Mouse (Mus musculus): ENCODE measurements around the gene Xylt1. TPM values are rescaled to one million over a fixed set of nuclear protein-coding genes. Genes with fewer than 3 reads are reported as not detected.

The Xylt1 gene
- polyA plus RNA-seq, 1 experiment from 2014 or later: 2.9 TPM

- Histone ChIP-seq H3K36me3 (ENCODE audit: control insufficient read depth, insufficient read depth, low read length) (no peaks in the 10 kb centered on the region), H3K4me1 (ENCODE audit: control insufficient read depth, insufficient read depth, low read depth, low read length) (peaks cover 5% of the 10 kb centered on the region), H3K9me3 (ENCODE audit: control insufficient read depth, low read length) (no peaks in the 10 kb centered on the region), H3K9ac (ENCODE audit: low read depth, low read length) (no peak overlapping the region), H3K4me2 (ENCODE audit: low read length) (no peak overlapping the region), H3K27ac (ENCODE audit: low read depth, low read length) (peak overlapping the region; percentile 50; the same call in 1 of the 2 replicates), H3K27me3 (replicated peaks; ENCODE audit: control insufficient read depth, insufficient read depth, low read length) (no peaks in the 10 kb centered on the region), H3K4me3 (ENCODE audit: low read length) (no peak overlapping the region)
- 44% methylated on average over 5 of the region's 5 CpGs for WGBS
- ATAC-seq: peak; percentile 44
Measured at GRCm38 (mm10) chr7:117585164-117585563, 204.4 kb downstream of the Xylt1 start.

DNA sequence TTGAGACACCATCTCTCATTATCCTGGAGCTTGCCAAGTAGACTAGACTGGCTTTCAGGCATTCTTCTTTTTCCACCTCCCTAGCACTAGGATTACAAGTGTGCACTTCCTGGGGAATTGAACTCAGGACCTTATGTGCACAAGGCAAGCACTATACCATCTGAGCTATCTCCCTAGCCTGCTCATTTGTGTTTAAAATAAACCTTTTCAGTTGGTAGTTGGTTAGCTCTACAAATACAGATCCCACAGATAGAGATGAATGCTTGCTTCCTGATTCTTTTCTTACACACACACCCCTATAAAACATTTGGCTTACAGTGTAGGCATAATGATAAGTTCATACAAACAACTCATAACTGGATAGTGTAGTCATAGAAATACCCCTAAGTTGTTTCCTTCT, 206.0 kb downstream of the Xylt1 start:
- Histone ChIP-seq H3K4me3 (ENCODE audit: low read length) (no peak overlapping the region), H3K9me3 (ENCODE audit: control insufficient read depth, low read length) (no peaks in the 10 kb centered on the region), H3K9ac (ENCODE audit: low read depth, low read length) (no peak overlapping the region), H3K4me1 (ENCODE audit: control insufficient read depth, insufficient read depth, low read depth, low read length) (peaks cover 5% of the 10 kb centered on the region), H3K4me2 (ENCODE audit: low read length) (no peak overlapping the region), H3K36me3 (ENCODE audit: control insufficient read depth, insufficient read depth, low read length) (no peaks in the 10 kb centered on the region), H3K27me3 (replicated peaks; ENCODE audit: control insufficient read depth, insufficient read depth, low read length) (no peaks in the 10 kb centered on the region), H3K27ac (ENCODE audit: low read depth, low read length) (no peak overlapping the region)
- ATAC-seq: no peak

- ATAC-seq: peak; percentile 72
- Histone ChIP-seq H3K4me3 (ENCODE audit: low read length) (no peak overlapping the region), H3K4me1 (ENCODE audit: control insufficient read depth, insufficient read depth, low read depth, low read length) (peaks cover 5% of the 10 kb centered on the region), H3K36me3 (ENCODE audit: control insufficient read depth, insufficient read depth, low read length) (no peaks in the 10 kb centered on the region), H3K9ac (ENCODE audit: low read depth, low read length) (no peak overlapping the region), H3K9me3 (ENCODE audit: control insufficient read depth, low read length) (no peaks in the 10 kb centered on the region), H3K27me3 (replicated peaks; ENCODE audit: control insufficient read depth, insufficient read depth, low read length) (no peaks in the 10 kb centered on the region), H3K4me2 (ENCODE audit: low read length) (no peak overlapping the region), H3K27ac (ENCODE audit: low read depth, low read length) (peak overlapping the region; percentile 57; the same call in 1 of the 2 replicates)
- WGBS: 73% methylated on average over 6 of the region's 6 CpGs
Measured at GRCm38 (mm10) chr7:117587234-117587929, 206.6 kb downstream of the Xylt1 start.

DNA sequence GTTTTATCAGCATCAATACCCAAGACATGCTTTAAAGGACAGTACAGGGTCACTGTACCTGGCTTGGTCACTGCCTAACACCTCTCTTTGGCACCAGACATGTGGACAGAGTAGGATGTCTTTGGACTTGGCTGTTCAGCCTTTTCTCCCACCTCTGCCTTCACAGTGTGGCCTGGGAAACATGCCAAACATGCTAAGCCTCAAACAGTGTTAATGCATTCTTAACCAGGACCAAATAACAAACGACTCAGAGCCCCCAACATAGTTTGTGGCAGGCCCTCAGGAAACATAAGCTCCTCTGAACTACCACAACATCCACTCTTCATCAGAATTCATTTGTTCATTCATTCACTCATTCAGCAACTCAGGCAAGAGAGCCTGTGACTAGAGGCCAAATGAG, 207.6 kb downstream of the Xylt1 start:
- WGBS: 26% methylated on average over 1 of the region's 1 CpGs
- ATAC-seq: no peak
- no peak overlapping the region for H3K27ac ChIP-seq (ENCODE audit: low read depth, low read length)

GRCm38 (mm10) chr7:117589359-117589758, 208.6 kb downstream of the Xylt1 start:
- no peak for ATAC-seq
- no peaks in the 10 kb centered on the region for H3K9me3 ChIP-seq (ENCODE audit: control insufficient read depth, low read length)
- peaks cover 5% of the 10 kb centered on the region for H3K4me1 ChIP-seq (ENCODE audit: control insufficient read depth, insufficient read depth, low read depth, low read length)
- H3K27me3 ChIP-seq (replicated peaks; ENCODE audit: control insufficient read depth, insufficient read depth, low read length): no peaks in the 10 kb centered on the region
- H3K27ac ChIP-seq (ENCODE audit: low read depth, low read length): no peak overlapping the region
- no peak overlapping the region for H3K4me3 ChIP-seq (ENCODE audit: low read length)
- no peaks in the 10 kb centered on the region for H3K36me3 ChIP-seq (ENCODE audit: control insufficient read depth, insufficient read depth, low read length)
- H3K4me2 ChIP-seq (ENCODE audit: low read length): no peak overlapping the region
- 72% methylated on average over 2 of the region's 2 CpGs for WGBS
- H3K9ac ChIP-seq (ENCODE audit: low read depth, low read length): no peak overlapping the region

More for the DNA sequence above, 207.6 kb downstream of the Xylt1 start:
- Histone ChIP-seq H3K4me2 (ENCODE audit: low read length) (no peak overlapping the region), H3K9me3 (ENCODE audit: control insufficient read depth, low read length) (no peaks in the 10 kb centered on the region), H3K9ac (ENCODE audit: low read depth, low read length) (no peak overlapping the region), H3K4me3 (ENCODE audit: low read length) (no peak overlapping the region), H3K4me1 (ENCODE audit: control insufficient read depth, insufficient read depth, low read depth, low read length) (peaks cover 5% of the 10 kb centered on the region), H3K27me3 (replicated peaks; ENCODE audit: control insufficient read depth, insufficient read depth, low read length) (no peaks in the 10 kb centered on the region), H3K36me3 (ENCODE audit: control insufficient read depth, insufficient read depth, low read length) (no peaks in the 10 kb centered on the region)

DNA sequence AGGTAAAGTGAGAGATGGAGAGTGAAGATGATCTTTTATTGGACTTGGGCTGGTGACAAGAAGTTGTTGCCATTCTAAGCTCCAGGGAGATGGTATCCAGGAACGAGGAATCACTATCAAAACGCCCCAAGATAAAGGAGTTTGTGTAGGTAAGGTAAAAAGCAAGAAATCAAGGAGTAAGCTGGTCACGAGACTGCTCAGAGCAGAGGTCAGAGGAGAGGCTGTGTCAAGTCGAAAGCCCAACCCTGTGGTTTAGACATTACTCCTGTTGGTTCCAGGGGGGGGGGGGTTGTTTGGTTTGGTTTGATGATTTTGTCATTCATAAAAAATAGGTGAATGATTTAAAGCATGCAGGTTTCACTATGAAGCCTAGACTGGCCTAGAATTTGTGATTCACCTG, 209.0 kb downstream of the Xylt1 start:
- Histone ChIP-seq H3K36me3 (ENCODE audit: control insufficient read depth, insufficient read depth, low read length) (no peaks in the 10 kb centered on the region), H3K4me1 (ENCODE audit: control insufficient read depth, insufficient read depth, low read depth, low read length) (peaks cover 3% of the 10 kb centered on the region; the same call in 1 of the 2 replicates), H3K9me3 (ENCODE audit: control insufficient read depth, low read length) (no peaks in the 10 kb centered on the region), H3K27me3 (replicated peaks; ENCODE audit: control insufficient read depth, insufficient read depth, low read length) (no peaks in the 10 kb centered on the region), H3K4me3 (ENCODE audit: low read length) (no peak overlapping the region), H3K4me2 (ENCODE audit: low read length) (no peak overlapping the region), H3K9ac (ENCODE audit: low read depth, low read length) (no peak overlapping the region), H3K27ac (ENCODE audit: low read depth, low read length) (no peak overlapping the region)
- WGBS: 69% methylated on average over 4 of the region's 4 CpGs
- ATAC-seq: no peak

DNA sequence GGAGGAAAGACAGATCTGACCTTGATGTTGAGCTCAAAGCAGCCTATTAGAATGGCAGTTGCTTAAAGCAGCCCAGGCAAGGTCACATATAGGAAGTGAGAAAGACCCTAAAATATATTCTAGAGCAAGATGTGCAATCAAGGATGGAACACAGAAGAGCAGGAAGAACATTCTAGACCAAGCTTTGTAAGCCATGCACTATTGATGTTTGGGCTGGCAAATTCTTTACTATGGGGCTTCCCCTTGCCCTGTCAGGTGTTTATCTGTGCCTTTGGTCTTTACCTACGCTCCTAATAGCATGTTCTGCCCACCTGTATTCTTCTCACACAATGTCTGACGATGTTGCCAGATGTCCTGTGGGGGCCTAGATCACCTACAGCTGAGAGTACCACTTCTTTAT, 213.4 kb downstream of the Xylt1 start:
- Histone ChIP-seq H3K9ac (ENCODE audit: low read depth, low read length) (no peak overlapping the region), H3K27me3 (replicated peaks; ENCODE audit: control insufficient read depth, insufficient read depth, low read length) (no peaks in the 10 kb centered on the region), H3K4me2 (ENCODE audit: low read length) (no peak overlapping the region), H3K36me3 (ENCODE audit: control insufficient read depth, insufficient read depth, low read length) (no peaks in the 10 kb centered on the region), H3K9me3 (ENCODE audit: control insufficient read depth, low read length) (no peaks in the 10 kb centered on the region), H3K4me1 (ENCODE audit: control insufficient read depth, insufficient read depth, low read depth, low read length) (no peaks in the 10 kb centered on the region), H3K4me3 (ENCODE audit: low read length) (no peak overlapping the region), H3K27ac (ENCODE audit: low read depth, low read length) (no peak overlapping the region)
- 90% methylated on average over 2 of the region's 2 CpGs for WGBS
- ATAC-seq: no peak

DNA sequence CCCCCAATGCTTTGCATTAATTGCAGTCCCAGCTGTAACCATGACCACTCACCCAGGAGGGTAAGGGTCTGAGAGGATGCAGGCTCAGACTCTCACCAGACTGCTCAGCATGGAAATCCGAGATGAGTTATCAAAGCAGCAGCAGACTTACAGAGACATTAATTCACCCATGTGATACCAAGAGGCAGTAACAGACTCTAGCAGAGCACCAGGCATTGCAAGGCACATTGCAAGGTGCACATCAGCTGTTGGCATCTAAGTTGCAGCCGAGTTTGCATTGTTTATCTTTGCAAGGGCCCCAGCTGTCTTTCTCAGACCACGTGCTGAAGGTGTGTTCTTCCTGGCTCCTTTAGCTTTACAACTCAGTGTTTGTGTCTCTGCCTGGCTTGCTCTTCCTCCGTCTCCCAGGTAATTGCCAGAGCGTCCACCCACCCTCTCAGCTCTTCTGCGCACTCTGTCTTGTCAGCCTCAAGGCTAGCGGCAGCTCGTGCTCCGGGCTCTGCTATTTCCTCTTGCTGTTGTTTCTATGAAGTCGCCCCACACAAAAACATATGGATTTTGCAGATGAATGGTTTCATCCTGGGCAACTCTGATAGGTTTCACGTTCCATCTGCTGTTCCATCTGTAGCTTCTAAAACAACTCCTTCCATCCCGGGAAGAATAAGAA, 214.4 kb downstream of the Xylt1 start:
- no peaks in the 10 kb centered on the region for H3K9me3 ChIP-seq (ENCODE audit: control insufficient read depth, low read length)
- no peaks in the 10 kb centered on the region for H3K27me3 ChIP-seq (replicated peaks; ENCODE audit: control insufficient read depth, insufficient read depth, low read length)
- 66% methylated on average over 12 of the region's 12 CpGs for WGBS
- H3K9ac ChIP-seq (ENCODE audit: low read depth, low read length): no peak overlapping the region
- no peaks in the 10 kb centered on the region for H3K4me1 ChIP-seq (ENCODE audit: control insufficient read depth, insufficient read depth, low read depth, low read length)
- no peak overlapping the region for H3K4me2 ChIP-seq (ENCODE audit: low read length)
- peak; percentile 43; the same call in 1 of the 2 replicates for ATAC-seq
- no peak overlapping the region for H3K4me3 ChIP-seq (ENCODE audit: low read length)
- H3K27ac ChIP-seq (ENCODE audit: low read depth, low read length): no peak overlapping the region
- H3K36me3 ChIP-seq (ENCODE audit: control insufficient read depth, insufficient read depth, low read length): no peaks in the 10 kb centered on the region

- no peak for ATAC-seq
- Histone ChIP-seq H3K4me1 (ENCODE audit: control insufficient read depth, insufficient read depth, low read depth, low read length) (no peaks in the 10 kb centered on the region), H3K27ac (ENCODE audit: low read depth, low read length) (no peak overlapping the region), H3K27me3 (replicated peaks; ENCODE audit: control insufficient read depth, insufficient read depth, low read length) (no peaks in the 10 kb centered on the region), H3K9me3 (ENCODE audit: control insufficient read depth, low read length) (no peaks in the 10 kb centered on the region), H3K36me3 (ENCODE audit: control insufficient read depth, insufficient read depth, low read length) (no peaks in the 10 kb centered on the region; the same call in 1 of the 2 replicates), H3K4me3 (ENCODE audit: low read length) (no peak overlapping the region), H3K9ac (ENCODE audit: low read depth, low read length) (no peak overlapping the region), H3K4me2 (ENCODE audit: low read length) (no peak overlapping the region)
- 35% methylated on average over 7 of the region's 7 CpGs for WGBS
Measured at GRCm38 (mm10) chr7:117600443-117600842, 219.7 kb downstream of the Xylt1 start.
